Mouse (Mus musculus) left cerebral cortex, postnatal 25 days (tissue): Measurements from ENCODE around the gene Olfr913. TPM values are rescaled to one million over a fixed set of nuclear protein-coding genes. Genes with fewer than 3 reads are reported as not detected.

Experiments used
- DNase-seq, 2 experiments: peaks; one replicate each; pipeline ENCODE4 v3.0.0; 2022; ENCODE audit warnings: low spot score in 2 of 2, mixed read lengths in 1 of 2
- intact Hi-C: fragments of 180-260 bp; cut with DNase I; formaldehyde crosslinking; loops from one replicate; pipeline ENCODE4 v1.15.1; 2025
- total RNA-seq, 2 experiments: library from RNA; stranded (reverse); gene quantifications; 2 replicates each; pipeline ENCODE4 v1.2.3; 2021

Olfr913 gene
- not detected for total RNA-seq

DNA sequence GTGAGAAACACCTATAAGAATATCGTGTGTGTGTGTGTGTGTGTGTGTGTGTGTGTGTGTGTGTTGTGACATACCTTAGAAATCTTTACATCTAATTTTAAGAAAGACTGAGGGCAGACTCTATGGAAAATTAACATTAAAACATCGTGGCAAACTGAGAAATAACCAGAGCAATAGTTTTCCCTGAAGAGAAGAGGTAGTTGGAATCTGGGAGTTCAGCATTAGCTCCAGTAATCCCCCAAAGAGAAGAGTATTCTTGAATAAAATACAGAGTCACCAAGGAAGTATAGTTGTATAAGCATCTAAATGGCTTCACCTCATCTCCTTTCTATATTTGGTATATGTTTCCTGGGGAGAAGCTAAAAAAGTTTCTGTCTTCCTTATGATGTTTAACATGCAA is at the start of gene Olfr913:
Olfr913 (plus strand) TSS at position 301 of the 400 bp plus-strand sequence.
- intact Hi-C loops = no loop called here

GRCm38 (mm10) chr9:38579878-38580277 is 12.7 kb upstream of the Olfr913 start, which contains the start of gene Olfr912:
Gene Olfr912, plus strand, starts transcription at chr9:38580178.
- intact Hi-C loops = no loop called here
- no peak for DNase-seq

More for the DNA sequence above, at the start of gene Olfr913:
- DNase-seq = no peak

DNA sequence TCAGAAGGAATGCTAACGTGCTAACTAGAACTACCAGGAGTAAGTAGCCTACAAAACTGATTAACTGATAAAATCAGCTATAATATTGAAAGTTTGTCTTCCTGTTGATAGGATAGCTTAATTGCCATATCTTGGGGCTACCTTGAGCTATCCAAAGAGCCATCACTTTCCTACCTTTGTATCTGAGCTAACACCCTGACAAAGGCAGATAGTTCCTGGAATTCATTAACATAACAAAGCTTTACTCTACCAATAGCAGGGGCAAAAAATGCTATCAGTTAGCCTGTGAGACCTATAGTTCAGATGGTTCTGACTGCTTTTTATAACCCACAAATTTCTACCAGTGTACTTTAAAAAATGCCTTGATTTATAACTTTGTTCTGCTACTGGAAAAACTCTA is 1.5 kb upstream of the Olfr913 start:
- DNase-seq = no peak
- intact Hi-C loops = no loop called here

- intact Hi-C loops = no loop called here
- DNase-seq = no peak
These were observed 12.2 kb downstream of the Olfr913 start, which contains the start of gene Olfr914 for GRCm38 (mm10) chr9:38604802-38605201. Gene Olfr914, plus strand, starts transcription at chr9:38605102.

DNA sequence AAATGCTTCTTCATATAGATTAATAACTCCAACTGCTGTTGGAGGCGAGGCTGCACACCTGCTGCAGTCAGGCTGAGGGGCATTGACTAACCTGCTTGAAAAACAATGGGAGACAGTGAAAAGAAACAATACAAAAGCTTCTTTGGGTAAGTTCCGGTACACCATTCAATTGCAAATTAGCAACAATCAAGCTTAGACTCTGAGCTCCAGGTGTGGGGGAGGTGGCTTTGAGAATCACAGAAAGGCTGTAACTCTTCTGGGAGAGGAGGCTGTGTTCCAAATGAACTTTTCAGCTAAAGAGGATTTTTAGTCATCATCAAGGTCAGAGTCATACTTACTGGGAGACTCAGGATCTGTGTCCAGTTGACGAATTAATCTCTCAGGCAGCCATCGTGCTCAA is 39.8 kb downstream of the Olfr913 start:
- DNase-seq = no peak
- intact Hi-C loops = no loop called here

Other genes starting within 250 kb of the Olfr913 start
- not detected for gene Olfr898, start 244.3 kb upstream of the Olfr913 start, total RNA-seq
- gene Olfr250, start 225.9 kb upstream of the Olfr913 start, total RNA-seq = not detected
- gene Olfr251, start 215.7 kb upstream of the Olfr913 start, total RNA-seq = not detected
- gene Olfr147, start 191.1 kb upstream of the Olfr913 start, total RNA-seq = not detected
- gene Olfr901, start 163.3 kb upstream of the Olfr913 start, total RNA-seq = not detected
- not detected for gene Olfr902, start 145.1 kb upstream of the Olfr913 start, total RNA-seq
- gene Olfr904, start 129.6 kb upstream of the Olfr913 start, total RNA-seq = not detected
- gene Olfr905, start 121.7 kb upstream of the Olfr913 start, total RNA-seq = not detected
- gene Olfr906, start 105.7 kb upstream of the Olfr913 start, total RNA-seq = not detected
- not detected for gene Olfr907, start 97.0 kb upstream of the Olfr913 start, total RNA-seq
- gene Olfr911-ps1, start 71.2 kb upstream of the Olfr913 start, total RNA-seq = not detected
- not detected for gene Olfr910, start 54.9 kb upstream of the Olfr913 start, total RNA-seq
- gene Olfr912, start 12.6 kb upstream of the Olfr913 start, total RNA-seq = not detected
- not detected for gene Olfr914, start 12.3 kb downstream of the Olfr913 start, total RNA-seq
- not detected for gene Olfr916, start 67.1 kb downstream of the Olfr913 start, total RNA-seq
- gene Olfr917, start 73.1 kb downstream of the Olfr913 start, total RNA-seq = not detected
- gene Olfr918, start 81.8 kb downstream of the Olfr913 start, total RNA-seq = not detected
- gene Olfr919, start 110.9 kb downstream of the Olfr913 start, total RNA-seq = not detected
- 1 to 10 TPM; 7.2 to 7.9 TPM for gene Vwa5a, start 125.5 kb downstream of the Olfr913 start, total RNA-seq
- gene Olfr920, start 159.5 kb downstream of the Olfr913 start, total RNA-seq = not detected
- gene Olfr921, start 180.3 kb downstream of the Olfr913 start, total RNA-seq = not detected
- gene Olfr922, start 221.9 kb downstream of the Olfr913 start, total RNA-seq = not detected
- gene Olfr923, start 233.8 kb downstream of the Olfr913 start, total RNA-seq = not detected